Mouse (Mus musculus) CD4-positive, CD25-positive, alpha-beta regulatory T cell, adult 2 months (primary cell): ENCODE results near the gene Uts2b.
A peak's percentile ranks its signal among the peaks of the same experiment; 100 is the strongest.
"Not testable (repeated sequence)": the region's sequence is repeated elsewhere in the genome, so short reads cannot be mapped to it uniquely, and the experiment has no call there.

ENCODE experiments used
- DNase-seq: peaks from one replicate; pipeline ENCODE4 v3.0.0-alpha.2; 2012; ENCODE audit warnings: low read depth, low spot score

Uts2b gene

GRCm38 (mm10) chr16:27375318-27375717 lies 5.3 kb upstream of the Uts2b start:
- no peak for DNase-seq

GRCm38 (mm10) chr16:27374139-27374538 lies 4.1 kb upstream of the Uts2b start:
- DNase-seq: no peak

DNA sequence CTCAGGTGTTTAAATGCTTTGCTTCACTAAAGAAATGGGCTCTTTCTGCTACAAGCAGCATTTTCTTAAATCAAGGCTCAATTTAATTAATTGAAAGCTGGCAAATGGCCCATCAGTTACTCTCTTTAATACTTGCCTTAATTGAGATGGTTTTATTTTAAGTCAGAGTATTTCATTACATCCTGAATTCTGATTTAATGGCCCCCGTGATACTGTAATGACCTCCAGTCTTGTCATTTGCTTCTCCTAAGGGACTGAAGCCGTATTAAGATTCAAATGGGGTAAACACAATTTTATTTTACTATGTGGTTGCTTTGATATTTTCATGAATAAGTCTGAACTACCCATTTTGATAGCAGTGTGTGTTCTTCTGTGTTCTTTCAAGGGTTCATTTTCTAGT lies 661 bp upstream of the Uts2b start:
- no peak for DNase-seq

- no peak for DNase-seq
Measured at GRCm38 (mm10) chr16:27360059-27360458, 10.0 kb downstream of the Uts2b start.

DNA sequence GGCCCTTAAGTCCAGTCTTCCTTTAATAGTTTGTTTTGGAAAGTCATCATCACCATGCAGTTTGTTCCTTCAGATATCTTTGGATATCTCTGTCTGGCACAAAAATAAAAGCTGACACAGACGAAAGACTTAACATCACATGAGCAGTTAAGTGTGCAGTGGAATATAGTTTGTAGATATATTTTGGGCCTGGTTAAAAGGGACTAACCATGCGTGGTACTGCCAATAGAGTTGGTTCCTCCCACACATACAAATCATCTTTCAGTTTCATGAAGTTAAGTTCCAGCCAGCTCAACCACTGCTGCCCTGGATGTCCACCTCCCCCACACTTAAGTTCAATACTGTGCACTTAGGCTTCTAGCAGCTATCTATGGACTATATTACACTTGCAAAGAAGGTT lies 15.6 kb downstream of the Uts2b start:
- DNase-seq: peak; percentile 22

- peak; percentile 4 for DNase-seq
Measured at GRCm38 (mm10) chr16:27349878-27350532, 20.0 kb downstream of the Uts2b start.

DNA sequence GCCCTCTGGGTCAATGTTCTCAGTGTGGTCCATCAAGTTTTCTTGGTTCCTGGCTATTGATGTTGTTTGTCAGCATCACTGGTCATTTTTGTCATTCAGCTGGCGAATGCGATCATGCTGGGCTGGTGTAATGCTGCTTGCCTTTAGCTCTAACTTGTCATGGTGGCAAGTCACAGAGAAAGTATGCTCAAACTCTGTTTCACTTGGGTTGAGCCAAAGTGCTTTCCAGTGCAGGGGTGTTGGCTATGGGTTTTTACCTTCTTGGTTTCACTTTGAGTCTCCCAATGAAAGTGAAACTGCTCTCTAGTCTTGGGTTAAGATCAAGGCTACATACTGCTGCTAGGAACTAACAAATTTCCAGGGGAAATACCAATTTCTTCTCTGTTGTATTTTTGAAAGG lies 20.8 kb downstream of the Uts2b start:
- peak; percentile 76 for DNase-seq

DNA sequence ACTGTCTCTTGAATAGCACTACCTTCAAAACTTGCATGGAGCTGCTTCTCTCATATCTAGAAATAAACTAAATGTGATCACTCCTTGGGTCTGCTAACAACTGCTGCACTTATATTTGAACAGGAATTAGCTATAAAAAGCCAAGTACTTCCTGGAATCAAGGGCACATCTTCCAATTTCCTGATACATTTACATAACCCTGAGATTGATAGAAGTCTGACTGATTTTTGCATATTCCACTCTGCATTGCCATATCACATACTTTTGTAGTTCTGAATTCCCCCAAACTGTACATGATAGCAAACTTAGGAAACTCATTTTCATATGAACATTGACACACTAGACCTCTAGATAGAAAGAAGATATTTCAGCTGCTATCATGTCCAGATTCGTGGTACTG lies 21.7 kb downstream of the Uts2b start:
- DNase-seq: no peak

GRCm38 (mm10) chr16:27347521-27347920 lies 22.5 kb downstream of the Uts2b start:
- peak; percentile 5 for DNase-seq

- DNase-seq: no peak
Measured at GRCm38 (mm10) chr16:27326463-27326862, 43.6 kb downstream of the Uts2b start.

- DNase-seq: no peak
Measured at GRCm38 (mm10) chr16:27322047-27322446, 48.0 kb downstream of the Uts2b start.

DNA sequence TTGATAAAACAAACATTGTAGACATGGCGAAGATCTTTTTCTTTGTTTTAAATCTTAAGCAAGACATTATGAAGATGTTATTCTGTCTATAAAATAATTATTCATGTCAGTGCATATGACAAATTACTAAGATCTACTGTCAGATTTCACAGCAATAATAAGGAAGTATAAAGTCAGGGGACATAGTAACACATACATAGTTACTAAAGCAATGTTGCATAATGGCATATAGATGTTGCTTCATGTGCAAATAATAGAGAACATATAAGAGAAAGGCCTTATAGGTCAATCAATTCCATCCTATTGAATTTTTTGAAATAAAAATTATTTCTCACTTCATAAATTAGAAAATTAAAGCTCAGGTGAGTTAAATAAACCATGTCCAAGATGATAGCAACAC lies 50.9 kb downstream of the Uts2b start:
- no peak for DNase-seq

GRCm38 (mm10) chr16:27307189-27307588 lies 62.9 kb downstream of the Uts2b start, which contains the start of gene Ostn:
Gene Ostn, plus strand, starts transcription at chr16:27307489.
- not testable (repeated sequence) for DNase-seq
